Mouse (Mus musculus): ENCODE data around the gene Rap1gap2. TPM values are rescaled to one million over a fixed set of nuclear protein-coding genes. Genes with fewer than 3 reads are reported as not detected.

The Rap1gap2 gene
- total RNA-seq, 2 experiments from 2014 or later: 107 to 121 TPM

DNA sequence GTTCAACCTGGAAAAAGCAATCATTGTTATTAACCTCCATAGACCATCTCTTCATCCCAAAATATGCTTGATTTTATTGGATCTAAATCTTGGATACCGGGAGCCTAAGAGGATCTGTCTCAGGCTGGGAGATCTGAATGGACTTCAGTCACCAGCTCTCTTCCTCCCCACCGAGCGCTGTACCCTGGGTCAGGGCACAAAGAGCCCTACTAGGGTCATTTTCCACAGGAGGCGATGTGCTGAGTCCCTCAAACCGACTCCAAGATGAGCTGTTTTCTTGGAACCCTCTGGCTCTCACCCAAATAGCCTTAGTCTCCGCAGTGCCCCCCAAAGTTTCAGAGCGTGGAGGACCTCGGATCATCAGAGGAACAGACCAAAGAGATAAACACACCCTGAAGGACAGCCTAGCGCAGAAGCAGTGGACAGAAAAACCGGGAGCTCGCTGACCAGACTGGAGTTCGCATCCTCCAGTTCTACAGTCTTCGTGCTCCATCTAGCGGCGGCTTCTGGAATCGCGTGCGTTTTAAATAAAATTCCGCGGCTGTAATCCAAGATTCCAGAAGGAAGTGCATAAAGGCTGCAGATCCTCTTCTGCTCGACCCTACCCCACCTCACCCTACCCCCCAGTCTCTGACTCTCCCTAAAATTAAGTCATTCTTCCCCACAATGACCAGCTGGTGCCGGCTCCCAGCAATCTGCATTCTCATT, 239.2 kb downstream of the Rap1gap2 start:
- peak; percentile 87 to 89 for DNase-seq (ENCODE audit: low spot score in 2 of 2)

DNA sequence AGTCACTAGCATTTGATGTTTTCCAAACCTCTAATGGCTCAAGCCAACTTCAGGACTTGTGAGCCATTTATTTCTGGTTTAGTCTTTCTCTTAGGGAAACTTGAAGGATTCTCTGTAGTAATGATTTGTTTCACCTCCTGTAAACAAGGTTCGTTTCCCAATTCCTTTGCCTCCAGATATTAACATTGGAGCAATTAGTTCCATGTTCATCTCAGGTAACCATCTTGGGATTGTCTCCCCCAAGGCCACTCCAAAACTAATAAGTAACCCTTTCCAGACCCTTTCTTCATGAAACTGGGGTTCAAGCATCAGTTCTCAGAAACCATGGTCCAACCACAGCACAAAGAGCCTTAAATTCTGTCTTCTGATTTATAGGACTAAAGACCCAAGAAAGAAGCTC, 248.9 kb downstream of the Rap1gap2 start, which contains the start of gene Olfr412:
Gene Olfr412, plus strand, starts transcription at position 301 of the 400 bp plus-strand sequence.
- no peak for DNase-seq (ENCODE audit: low spot score in 2 of 2)

DNA sequence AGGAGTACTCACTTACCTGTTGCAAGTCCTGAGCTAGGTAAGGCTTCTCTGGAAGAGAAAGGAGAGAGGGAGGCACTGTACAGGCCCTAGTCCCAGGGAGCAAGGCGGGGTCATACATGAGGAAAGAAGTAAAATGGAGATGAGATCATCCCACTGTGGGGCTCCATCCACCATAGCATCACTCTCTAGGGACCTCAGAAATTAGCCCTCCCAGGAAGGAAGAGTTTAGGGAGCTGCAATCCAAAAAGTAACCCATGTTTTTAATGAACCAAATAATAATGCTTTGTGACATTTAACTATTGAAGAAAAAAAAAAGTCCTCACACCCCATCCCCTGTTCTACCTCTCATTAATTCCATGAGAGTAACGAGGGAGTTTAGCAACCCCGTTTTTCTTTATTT, 258.2 kb downstream of the Rap1gap2 start, which contains the start of gene Olfr411:
Gene Olfr411, minus strand, starts transcription at position 101 of the 400 bp plus-strand sequence.
- DNase-seq (ENCODE audit: low spot score in 2 of 2): no peak

DNA sequence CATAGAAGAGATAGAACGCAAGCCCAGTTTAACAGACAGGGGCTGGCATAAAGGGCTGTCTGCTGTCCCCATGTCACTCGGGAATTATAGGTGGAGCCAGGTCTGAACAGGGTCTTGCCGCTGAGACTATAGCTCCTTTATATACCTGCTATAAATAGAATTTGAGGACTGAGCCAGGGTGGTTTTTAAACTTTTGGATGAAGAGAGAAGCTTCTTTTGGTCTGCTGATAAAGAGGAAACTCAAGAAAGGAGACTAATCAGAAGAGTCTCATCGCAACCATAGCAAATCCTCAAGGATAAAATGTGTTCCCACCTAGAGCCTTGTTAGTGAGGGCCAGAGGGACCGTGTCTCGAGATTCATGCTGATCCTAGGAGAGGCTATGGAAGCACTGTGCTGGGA, 272.8 kb downstream of the Rap1gap2 start, which contains the start of gene Olfr410:
Gene Olfr410, minus strand, starts transcription at position 101 of the 400 bp plus-strand sequence.
- DNase-seq (ENCODE audit: low spot score in 2 of 2): no peak

Other genes starting within 250 kb of the Rap1gap2 start
- not detected for gene Olfr412, start 248.8 kb downstream of the Rap1gap2 start, total RNA-seq (2021)
- 10 to 100 TPM; 15.9 to 16.3 TPM for gene Ccdc92b, start 8.7 kb upstream of the Rap1gap2 start, total RNA-seq (2021)
- gene Cluh, start 38.6 kb upstream of the Rap1gap2 start, total RNA-seq (2021): 10 to 100 TPM; 68.2 to 74.1 TPM
- gene Pafah1b1, start 113.8 kb upstream of the Rap1gap2 start, total RNA-seq (2021): 100 to 1,000 TPM; 370 to 417 TPM
- 10 to 100 TPM; 22.5 to 24.3 TPM for gene Mettl16, start 159.9 kb upstream of the Rap1gap2 start, total RNA-seq (2021)
- gene Mnt, start 220.0 kb upstream of the Rap1gap2 start, total RNA-seq (2021): 10 to 100 TPM; 31.9 to 34.6 TPM